Mouse (Mus musculus) layer of hippocampus, adult 2 months (tissue): ENCODE measurements around the gene Tmem138. TPM values are rescaled to one million over a fixed set of nuclear protein-coding genes. Genes with fewer than 3 reads are reported as not detected.
"Not testable (repeated sequence)": the region's sequence is repeated elsewhere in the genome, so short reads cannot be mapped to it uniquely, and the experiment has no call there.

ENCODE experiments used
- DNase-seq, 2 experiments: peaks; one replicate each; pipeline ENCODE4 v3.0.0; 2022; ENCODE audit warnings: low spot score in 2 of 2
- H3K27ac ChIP-seq: fragments of 200-600 bp; 2 replicates; pipeline ENCODE4 v1.8.1; 2022
- H3K4me3 ChIP-seq: fragments of 200-600 bp; 2 replicates; pipeline ENCODE4 v1.8.1; 2022; ENCODE audit warnings: mild to moderate bottlenecking
- CTCF ChIP-seq: fragments of 200-600 bp; conservative IDR thresholded peaks from 2 replicates; pipeline ENCODE4 v1.8.1; 2022; ENCODE audit warnings: antibody characterized with exemption, mild to moderate bottlenecking, moderate library complexity
- total RNA-seq, 2 experiments: library from RNA; stranded (reverse); gene quantifications; 2 replicates each; pipeline ENCODE4 v1.2.3; 2021

Tmem138 gene
- total RNA-seq, 2 experiments from 2014 or later: 12.2 to 12.8 TPM

GRCm38 (mm10) chr19:10561558-10562314 lies 15.4 kb downstream of the Tmem138 start:
- no peak overlapping the region for H3K4me3 ChIP-seq
- no peak for DNase-seq
- H3K27ac ChIP-seq: no peak overlapping the region
- no peak for TF ChIP-seq CTCF

- DNase-seq: no peak
- Histone ChIP-seq H3K27ac (no peak overlapping the region), H3K4me3 (no peak overlapping the region)
- TF ChIP-seq CTCF: peak; percentile 65
Measured at GRCm38 (mm10) chr19:10560108-10560507, 17.1 kb downstream of the Tmem138 start.

- not testable (repeated sequence) for H3K27ac ChIP-seq, H3K4me3 ChIP-seq, DNase-seq
- TF ChIP-seq CTCF: peak; percentile 68
Measured at GRCm38 (mm10) chr19:10557837-10558375, 19.3 kb downstream of the Tmem138 start.

GRCm38 (mm10) chr19:10557430-10557829 lies 19.7 kb downstream of the Tmem138 start:
- H3K4me3 ChIP-seq: no peak overlapping the region
- TF ChIP-seq CTCF: no peak
- no peak for DNase-seq
- H3K27ac ChIP-seq: no peak overlapping the region

DNA sequence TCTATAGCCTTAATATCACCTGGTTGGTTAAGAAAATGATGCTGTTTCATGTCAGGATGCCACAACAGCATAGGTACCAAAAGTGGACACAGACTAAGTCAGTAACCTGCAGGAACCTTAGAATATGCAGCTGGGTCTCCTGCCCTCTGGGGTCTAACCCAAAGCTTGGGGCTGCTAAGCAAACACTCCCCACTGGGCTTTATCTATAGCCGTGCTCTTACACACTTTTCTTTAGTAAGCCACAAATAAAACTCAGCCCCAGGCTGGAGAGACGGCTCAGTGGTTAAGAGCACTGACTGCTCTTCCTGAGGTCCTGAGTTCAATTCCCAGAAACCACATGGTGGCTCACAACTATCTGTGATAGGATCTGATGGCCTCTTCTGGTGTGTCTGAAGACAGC lies 20.2 kb downstream of the Tmem138 start:
- H3K4me3 ChIP-seq: no peak overlapping the region
- no peak for TF ChIP-seq CTCF
- H3K27ac ChIP-seq: peak overlapping the region; percentile 91; the same call in 1 of the 2 replicates
- no peak for DNase-seq

DNA sequence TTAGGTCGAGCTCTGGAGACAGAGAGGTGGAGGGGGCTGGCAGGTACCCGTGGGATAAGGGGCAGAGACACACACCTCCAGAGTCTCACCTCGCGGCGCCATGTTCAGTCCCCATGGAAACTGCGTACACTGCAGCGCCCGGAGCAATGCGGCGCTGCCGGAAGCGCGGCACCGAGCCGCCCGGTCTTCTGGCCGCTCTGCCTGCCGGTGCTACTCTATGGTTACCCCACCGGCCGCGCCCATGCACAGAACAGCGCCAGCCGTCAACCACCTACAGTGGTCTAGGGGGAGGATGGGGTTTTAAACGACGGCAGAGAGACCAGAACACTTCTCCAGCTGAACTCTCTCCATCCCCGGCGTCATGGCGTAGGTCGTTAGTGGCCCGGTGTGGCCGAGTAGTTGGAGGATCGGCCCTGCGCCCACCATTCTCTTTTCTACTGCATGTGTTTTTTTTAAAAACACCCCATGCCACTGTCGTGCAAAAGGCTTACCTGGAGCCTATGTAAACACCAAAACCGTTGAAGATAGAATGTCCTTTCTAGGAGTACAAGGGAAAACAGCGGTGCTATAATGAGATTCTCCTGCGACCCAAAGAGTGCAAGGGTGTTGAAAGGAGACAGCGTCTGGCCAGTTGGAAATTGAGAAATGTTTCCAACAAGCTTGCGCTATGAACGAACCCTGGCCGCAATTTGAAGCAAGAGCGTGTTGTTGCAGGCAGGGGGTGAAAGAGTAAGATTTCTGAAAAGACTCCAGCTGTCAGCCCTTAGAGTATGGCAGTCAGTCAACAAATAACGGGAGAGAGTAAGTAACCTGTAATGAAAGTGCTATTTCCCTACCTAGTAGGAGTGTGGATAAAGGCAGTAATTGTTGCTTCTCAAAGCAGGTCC lies 21.3 kb downstream of the Tmem138 start, which contains the start of gene Tmem216:
Gene Tmem216, minus strand, starts transcription at position 615 of the 887 bp plus-strand sequence.
- peak; percentile 23; the same call in 1 of the 2 replicates for TF ChIP-seq CTCF
- peak; percentile 79 to 87 for DNase-seq
- Histone ChIP-seq H3K27ac (peak within 1 kb of the TSS; percentile 91), H3K4me3 (peak within 1 kb of the TSS; percentile 79)

- Histone ChIP-seq H3K4me3 (no peak overlapping the region), H3K27ac (no peak overlapping the region)
- no peak for TF ChIP-seq CTCF
- DNase-seq: no peak
Measured at GRCm38 (mm10) chr19:10539454-10539853, 37.7 kb downstream of the Tmem138 start.

- H3K27ac ChIP-seq: no peak overlapping the region
- TF ChIP-seq CTCF: peak; percentile 56
- no peak overlapping the region for H3K4me3 ChIP-seq
- DNase-seq: no peak
Measured at GRCm38 (mm10) chr19:10530082-10530481, 47.1 kb downstream of the Tmem138 start.

GRCm38 (mm10) chr19:10525910-10526309 lies 51.3 kb downstream of the Tmem138 start, which contains the start of gene Sdhaf2:
TSS of gene Sdhaf2 (minus strand) at chr19:10526142.
- TF ChIP-seq CTCF: peak; percentile 81
- peak; percentile 28 to 48 for DNase-seq
- peak within 1 kb of the TSS; percentile 78 for H3K4me3 ChIP-seq
- peak within 1 kb of the TSS; percentile 99 for H3K27ac ChIP-seq

- Histone ChIP-seq H3K4me3 (peak within 1 kb of the TSS; percentile 78), H3K27ac (peak within 1 kb of the TSS; percentile 99)
- no peak for TF ChIP-seq CTCF
- peak; percentile 86 to 89 for DNase-seq
Measured at GRCm38 (mm10) chr19:10525106-10525901, 51.9 kb downstream of the Tmem138 start, which contains the start of gene Cpsf7. TSS of gene Cpsf7 (plus strand) at chr19:10525266.

DNA sequence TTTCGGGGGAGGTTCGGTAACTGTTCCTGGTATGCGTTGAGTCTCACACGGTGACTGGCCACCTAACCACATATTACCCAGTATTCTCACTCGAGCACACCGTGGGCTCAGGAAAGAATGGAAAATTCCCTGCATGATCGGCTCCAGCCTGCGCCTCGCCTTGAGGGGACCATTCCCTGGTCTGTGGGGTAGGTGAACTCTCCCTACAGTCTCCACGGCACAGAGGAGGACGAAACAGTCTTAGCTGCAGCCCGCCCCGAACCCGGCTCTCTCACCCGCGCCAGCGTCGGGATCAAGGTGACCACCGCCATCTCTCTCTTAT lies 52.4 kb downstream of the Tmem138 start:
- no peak for DNase-seq
- Histone ChIP-seq H3K4me3 (peak overlapping the region; percentile 78), H3K27ac (peak overlapping the region; percentile 99)
- no peak for TF ChIP-seq CTCF

GRCm38 (mm10) chr19:10523483-10524080 lies 53.6 kb downstream of the Tmem138 start:
- H3K4me3 ChIP-seq: peak overlapping the region; percentile 78
- DNase-seq: no peak
- TF ChIP-seq CTCF: no peak
- no peak overlapping the region for H3K27ac ChIP-seq
